Mouse (Mus musculus) C2C12 (cell line): ENCODE measurements around the gene Ifngr1.

Source experiments
- CEBPB ChIP-seq: IDR thresholded peaks from one replicate; pipeline ENCODE4 v1.6.1; 2011; ENCODE audit warnings: low read depth, mild to moderate bottlenecking, control low read depth, moderate library complexity
- CTCF ChIP-seq: IDR thresholded peaks from one replicate; pipeline ENCODE4 v1.5.1; 2011; ENCODE audit not compliant: control insufficient read depth, insufficient read depth, insufficient read length
- FOSL1 ChIP-seq: IDR thresholded peaks from one replicate; pipeline ENCODE4 v1.8.0; 2011; ENCODE audit warnings: mild to moderate bottlenecking, low read length; ENCODE audit not compliant: poor library complexity, insufficient read depth, severe bottlenecking
- MAX ChIP-seq: IDR thresholded peaks from one replicate; pipeline ENCODE4 v1.6.1; 2011; ENCODE audit warnings: mild to moderate bottlenecking, control low read depth
- MYOD1 ChIP-seq: IDR thresholded peaks from one replicate; pipeline ENCODE4 v1.6.1; 2011; ENCODE audit warnings: low read depth; ENCODE audit not compliant: control insufficient read depth, insufficient read length
- MYOG ChIP-seq: IDR thresholded peaks from one replicate; pipeline ENCODE4 v1.6.1; 2011; ENCODE audit not compliant: control insufficient read depth, insufficient read length; ENCODE audit errors: extremely low read depth

GRCm38 (mm10) chr10:19631616-19632195 is 40.0 kb downstream of the Ifngr1 start:
- no peak for TF ChIP-seq MAX
- TF ChIP-seq CTCF: no peak
- TF ChIP-seq CEBPB: no peak
- no peak for TF ChIP-seq MYOD1
- TF ChIP-seq MYOG: no peak
- no peak for TF ChIP-seq FOSL1
